Mouse (Mus musculus): ENCODE measurements at regions not wholly inside any gene's neighbourhood (a gene's known extent, or its start where the extent isn't known, plus 50 kb on each side); places are given as distances from the start of the nearest gene placed in this dataset.

GRCm38 (mm10) chr13:79054481-79054880 lies 854.9 kb upstream of the Nr2f1 start:
- TF ChIP-seq CTCF (IDR thresholded peaks at IDR 0.05; ENCODE audit: low read depth, low read length) (no peak), POLR2AphosphoS5 (IDR thresholded peaks at IDR 0.05; ENCODE audit: insufficient replicate concordance, low read depth, low read length) (no peak), GATA1 (IDR thresholded peaks at IDR 0.05; ENCODE audit: borderline replicate concordance, low read length) (no peak)
